Mouse (Mus musculus): ENCODE measurements around the gene Aplp1.

The Aplp1 gene

DNA sequence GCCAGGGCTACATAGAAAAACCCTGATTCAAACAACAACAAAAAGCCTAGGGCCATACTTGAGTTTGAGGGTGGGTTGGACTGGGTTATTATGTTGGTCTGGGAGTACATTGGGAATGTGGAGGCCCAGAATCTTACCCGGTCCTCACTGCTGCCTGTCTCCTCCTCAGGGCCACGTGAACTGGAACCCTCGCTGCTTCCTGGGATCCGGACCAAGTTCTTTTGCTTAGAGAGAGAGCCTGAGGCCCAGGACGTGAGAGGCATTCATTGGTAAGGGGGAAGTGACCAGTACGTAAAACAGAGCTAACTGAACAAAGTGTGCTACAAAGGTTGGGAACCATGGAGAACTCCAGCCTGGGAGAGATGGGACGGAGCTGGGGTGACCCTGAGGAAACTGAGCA lies 4.9 kb upstream of the Aplp1 start:
- no peak for DNase-seq (ENCODE audit: low spot score in 2 of 2)

DNA sequence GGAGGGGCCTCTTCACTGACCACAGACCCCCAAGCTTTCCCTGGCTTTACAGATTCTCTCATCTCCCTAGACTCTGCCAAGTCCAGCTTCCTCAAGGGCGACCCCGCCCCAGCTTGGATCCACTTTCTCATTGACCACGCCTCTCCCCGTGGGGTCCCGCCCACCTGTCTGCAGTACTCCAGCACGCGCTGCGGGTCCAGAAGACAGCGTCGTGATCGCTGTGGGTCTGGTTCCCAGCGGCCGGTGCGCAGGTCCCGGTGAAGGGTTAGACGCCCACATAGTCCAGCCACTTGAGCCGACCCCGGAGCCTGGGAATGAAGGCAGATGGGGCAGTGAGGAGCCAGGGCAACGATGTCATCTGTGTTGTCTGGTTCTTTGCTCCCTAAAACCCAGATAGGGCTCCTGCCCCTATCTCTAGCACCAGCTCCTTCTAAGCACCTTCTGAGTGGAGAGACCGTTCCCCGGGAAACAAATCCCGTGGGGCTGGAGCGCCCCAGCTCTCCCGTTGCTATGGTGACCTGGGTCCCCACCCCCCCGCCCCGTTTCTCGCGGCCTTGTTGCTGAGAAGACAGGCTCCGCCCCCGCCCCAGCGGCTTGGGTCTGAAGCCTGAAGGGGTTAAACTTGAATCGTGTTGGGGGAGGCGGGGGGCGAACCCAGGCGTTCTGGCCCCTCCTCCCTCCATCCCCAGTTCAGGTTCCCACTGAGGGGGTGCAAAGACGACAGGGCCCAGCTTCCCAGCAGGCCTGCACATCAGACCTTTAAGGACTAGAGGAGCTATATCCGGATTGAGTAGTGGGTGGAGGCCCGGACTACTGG lies 973 bp downstream of the Aplp1 start:
- no peak for DNase-seq (ENCODE audit: low spot score in 2 of 2)

DNA sequence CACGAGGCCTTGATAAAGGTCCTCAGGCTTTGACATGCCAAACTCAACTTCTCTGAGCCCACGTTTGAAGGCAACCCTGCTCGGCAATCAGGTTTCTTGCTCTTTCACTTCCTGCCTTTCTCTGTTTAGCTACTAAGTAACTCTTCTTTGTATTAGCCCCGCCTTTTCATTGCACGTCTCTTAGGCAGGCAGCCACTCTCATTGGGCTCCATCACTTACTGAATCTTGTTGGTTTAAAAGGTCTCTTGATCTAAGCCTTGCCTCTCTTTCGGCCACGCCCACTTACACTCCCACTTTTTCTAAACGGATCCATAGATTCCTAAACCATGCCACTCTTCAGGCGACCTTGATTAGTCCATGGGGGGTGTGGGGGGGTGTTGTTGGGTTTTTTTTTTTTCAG lies 1.6 kb downstream of the Aplp1 start:
- DNase-seq (ENCODE audit: low spot score in 2 of 2), result no peak

DNA sequence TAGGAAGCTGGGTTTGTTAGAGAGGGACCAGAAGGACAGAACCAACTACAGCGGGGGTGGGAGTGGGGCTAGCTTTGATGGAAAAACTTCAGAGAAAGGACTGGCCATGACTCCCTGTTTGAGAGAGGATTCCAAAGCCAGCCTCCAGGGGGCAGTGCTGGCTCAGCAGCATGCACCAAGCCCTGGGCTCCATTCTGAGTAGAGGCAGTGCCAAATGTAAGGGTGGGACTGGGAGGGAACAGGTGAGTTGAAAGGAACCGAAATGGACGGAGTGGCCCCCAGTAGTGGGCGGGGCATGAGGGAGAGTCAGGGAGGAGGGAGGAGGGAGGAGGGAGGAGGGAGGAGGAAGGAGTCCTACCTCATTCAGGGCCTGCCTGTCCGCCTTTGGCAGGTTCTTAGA lies 4.6 kb downstream of the Aplp1 start:
- no peak for DNase-seq (ENCODE audit: low spot score in 2 of 2)

DNA sequence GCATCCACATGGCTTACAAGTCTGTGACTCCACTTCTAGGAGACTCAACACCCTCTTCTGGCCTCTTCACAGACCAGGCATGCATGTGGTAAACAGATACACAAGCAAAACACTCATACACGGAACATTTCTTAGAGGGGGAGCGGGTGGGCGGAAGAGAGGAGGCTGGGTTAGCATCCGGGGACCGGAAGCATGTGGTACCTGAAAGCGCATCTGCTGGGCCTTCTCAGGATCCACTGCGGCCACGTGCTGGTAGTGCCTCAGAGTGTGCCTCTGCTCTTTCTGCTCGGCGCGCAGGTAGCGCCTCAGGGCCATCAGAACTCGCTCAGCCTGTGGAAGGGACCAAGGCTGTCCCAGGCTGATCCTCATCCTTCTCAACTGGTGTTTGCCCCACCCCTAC lies 5.6 kb downstream of the Aplp1 start:
- no peak for DNase-seq (ENCODE audit: low spot score in 2 of 2)

DNA sequence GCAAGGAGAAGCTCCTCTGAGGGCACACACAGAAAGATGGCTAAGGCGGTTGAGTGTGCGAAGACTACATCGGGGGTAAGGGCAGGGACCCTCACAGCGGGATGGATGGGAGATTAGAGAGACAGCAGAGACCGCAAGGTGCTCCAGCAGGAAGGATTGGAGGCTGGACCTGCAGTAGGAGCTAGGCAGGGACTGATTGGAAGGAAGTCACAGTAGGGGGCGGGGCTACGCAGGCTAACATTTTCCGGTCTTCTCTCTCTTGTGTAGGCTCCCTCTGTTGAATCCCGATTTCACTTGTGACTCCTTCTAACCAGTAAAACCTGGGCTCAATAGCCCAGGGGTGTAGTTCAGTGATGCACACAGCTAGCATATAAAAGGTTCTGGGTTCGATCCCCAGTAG lies 8.5 kb downstream of the Aplp1 start:
- DNase-seq (ENCODE audit: low spot score in 2 of 2), result no peak

DNA sequence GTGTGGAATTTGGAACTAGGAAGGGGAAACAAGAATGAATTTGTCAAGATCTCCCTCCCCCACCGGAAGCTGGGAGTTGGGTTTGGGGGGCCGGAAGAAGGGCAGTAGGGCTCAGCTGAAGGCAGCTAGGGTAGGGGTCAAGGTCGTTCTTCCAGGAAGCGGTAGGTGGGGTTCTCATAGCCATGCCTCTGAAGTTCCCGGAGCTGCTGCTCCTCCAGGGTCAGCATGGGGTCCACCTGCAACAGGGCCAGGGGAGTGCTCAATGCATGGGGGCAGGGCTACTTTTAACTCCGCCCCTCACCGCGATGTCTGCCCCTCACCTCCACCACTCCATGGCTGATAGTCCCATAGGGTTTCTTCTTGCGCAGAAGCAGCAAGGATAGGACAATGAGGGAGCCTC lies 10.2 kb downstream of the Aplp1 start:
- DNase-seq (ENCODE audit: low spot score in 2 of 2), result no peak

DNA sequence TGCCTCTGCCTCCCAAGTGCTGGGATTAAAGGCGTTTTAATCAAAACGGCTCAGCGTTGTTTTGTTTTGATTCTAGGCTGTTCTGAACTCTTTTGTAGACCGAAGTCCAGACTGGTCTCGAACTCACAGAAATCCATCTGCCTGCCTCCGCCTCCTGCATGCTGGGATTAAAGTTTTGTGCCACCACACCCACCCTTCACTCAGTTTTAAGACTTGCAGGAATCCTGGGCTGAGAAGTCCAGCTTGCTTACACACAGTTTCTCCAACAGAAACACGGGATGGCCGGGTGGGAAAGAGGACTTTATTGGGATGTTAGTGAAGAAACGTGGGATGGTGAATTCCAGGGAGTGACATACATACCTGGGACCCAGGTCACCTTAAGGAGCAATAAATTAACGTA lies 10.6 kb downstream of the Aplp1 start:
- no peak for DNase-seq (ENCODE audit: low spot score in 2 of 2)

DNA sequence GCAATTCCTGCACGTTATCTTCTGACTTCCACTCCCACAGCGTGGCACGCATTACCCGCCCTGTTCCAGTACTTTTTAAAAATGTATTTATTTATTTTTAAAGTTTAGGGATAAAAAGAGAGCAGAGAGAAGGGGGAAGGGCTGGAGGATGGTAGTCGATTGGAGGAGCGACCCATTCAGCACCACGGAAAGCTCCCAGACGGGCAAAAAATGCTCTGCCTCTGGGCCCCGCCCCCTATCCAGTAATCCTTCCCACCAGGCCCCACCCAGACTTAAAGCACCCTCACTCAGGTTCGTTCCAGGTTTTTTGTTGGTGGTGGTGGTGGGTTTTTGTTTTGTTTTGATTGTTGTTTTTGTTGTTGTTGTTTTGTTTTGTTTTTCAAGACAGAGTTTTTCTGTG lies 11.1 kb downstream of the Aplp1 start:
- DNase-seq (ENCODE audit: low spot score in 2 of 2), result no peak

DNA sequence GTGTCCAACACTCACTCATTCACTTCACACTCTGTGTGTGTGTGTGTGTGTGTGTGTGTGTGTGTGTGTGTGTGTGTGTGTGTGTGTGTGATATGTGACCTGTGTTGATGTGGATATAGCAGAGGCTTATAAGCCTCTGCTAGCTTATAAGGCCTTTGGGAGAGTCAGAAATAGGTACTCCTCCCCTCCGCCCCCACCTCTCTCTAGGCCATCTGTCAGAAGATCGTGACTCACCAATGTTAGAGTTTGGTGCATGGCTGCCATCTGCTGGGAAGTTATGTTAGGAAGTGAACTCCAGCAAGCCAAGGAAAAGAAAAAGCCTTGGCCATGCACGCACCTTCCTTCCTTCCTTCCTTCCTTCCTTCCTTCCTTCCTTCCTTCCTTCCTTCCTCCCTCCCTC lies 13.5 kb downstream of the Aplp1 start:
- DNase-seq (ENCODE audit: low spot score in 2 of 2), result peak; percentile 69 to 76

DNA sequence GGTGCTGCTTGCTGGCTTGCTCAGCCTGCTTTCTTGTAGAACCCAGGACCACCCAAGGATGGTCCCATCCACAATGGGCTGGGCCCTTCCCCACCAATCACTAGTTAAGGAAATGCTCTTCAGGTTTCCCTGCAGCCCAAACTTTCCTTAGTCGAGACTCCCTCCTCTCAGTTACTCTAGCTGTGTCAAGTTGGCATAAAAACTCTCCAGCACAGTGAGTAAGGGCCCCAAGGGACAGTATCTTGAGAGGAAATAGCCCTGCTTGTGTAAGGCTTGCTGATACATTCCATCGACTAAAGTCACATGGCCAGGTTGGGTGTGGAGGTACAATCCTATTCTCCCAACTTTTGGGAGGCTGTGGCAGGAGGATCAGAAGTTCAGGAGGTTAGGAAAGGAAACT lies 15.1 kb downstream of the Aplp1 start:
- no peak for DNase-seq (ENCODE audit: low spot score in 2 of 2)

DNA sequence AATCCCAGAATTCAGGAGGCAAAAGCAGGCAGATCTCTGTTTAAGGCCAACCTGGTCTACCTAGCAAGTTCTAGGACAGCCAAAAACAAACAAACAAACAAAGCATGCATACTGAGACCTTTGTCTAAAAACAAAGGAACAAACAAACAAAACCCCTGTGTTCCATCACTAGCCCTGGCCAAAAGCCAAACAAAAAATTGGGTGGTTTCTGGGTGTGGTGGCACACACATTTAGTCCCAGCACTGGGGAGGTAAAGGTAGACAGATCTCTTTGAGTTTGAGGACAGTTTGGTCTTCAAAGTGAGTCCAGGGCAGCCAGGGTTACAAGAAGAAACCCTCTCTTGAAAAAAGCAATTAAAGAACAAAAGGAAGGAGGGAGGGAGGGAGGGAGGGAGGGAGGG lies 16.0 kb downstream of the Aplp1 start:
- DNase-seq (ENCODE audit: low spot score in 2 of 2), result no peak

DNA sequence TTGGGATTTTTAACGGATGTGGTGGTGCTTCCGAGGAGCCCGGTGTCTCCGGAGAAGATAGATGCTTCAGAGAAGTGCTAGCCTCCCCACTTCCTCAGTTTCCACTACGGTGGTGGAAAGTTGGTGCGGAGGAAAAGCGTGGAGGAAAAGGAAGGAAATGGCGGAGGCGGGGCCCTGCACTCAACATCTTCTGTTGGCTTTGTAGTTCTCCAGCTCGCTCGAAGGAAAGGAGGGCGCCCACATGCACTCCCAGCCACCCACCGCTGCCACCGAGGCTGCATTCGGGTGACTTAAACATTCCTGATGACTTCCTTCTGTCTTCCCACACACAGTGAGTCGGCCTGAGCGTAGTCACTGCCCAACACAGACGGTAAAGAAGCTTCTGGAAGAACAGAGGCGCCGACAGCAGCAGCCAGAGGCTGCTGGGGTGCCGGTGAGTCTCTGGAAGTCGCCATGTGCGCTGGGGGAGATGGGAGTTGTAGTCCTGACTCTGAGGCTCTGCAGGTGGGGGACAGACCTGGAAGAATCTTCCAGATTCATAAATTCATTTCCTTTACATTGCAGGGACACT lies 22.2 kb downstream of the Aplp1 start:
- DNase-seq (ENCODE audit: low spot score in 2 of 2), result peak; percentile 63 to 66

DNA sequence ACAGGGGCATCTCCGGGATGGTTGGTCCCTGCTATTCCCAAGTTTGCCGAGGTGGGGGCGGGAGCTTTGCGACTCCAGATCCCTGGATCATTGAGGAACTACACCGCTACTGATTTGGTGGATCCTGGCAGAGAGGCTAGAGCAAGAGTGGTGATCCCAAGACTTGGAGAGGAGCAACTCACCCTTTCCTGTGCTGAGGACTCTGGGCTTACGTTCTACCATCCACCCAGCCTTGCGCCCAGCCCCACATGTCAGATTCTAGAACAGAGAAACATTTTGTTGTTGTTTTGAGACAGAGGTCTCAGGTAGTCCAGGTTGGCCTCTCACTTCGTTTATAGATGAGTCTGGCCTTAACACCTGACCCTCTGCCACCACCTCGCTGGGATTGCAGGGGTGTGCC lies 22.8 kb downstream of the Aplp1 start:
- peak; percentile 27 to 30 for DNase-seq (ENCODE audit: low spot score in 2 of 2)

DNA sequence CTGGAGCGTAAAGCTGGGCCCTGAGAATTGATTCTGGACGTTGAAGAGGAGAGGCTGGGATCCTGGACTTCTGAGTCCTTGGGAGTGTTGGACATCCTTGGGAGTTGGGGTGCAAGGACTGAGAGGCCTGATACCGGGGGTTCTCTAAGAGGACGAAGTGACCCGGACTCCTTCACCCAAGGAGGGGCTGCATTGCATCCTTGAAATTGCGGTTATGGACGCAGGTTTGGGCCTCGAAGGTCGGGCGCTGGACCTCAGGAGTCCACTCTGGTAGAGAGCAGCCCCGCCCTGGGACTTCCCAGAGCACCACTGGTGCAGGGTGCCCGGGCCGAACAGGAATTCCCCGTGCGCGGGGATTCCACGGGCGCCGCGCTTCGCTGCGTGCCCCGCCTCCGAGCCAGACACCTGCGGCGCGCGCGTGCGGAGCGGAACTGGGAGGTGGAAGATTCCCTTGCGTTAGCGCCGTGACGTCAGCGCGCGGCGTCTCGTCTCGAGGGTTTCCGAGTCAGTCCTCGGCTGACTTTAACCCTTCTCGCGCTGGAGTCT lies 23.4 kb downstream of the Aplp1 start:
- peak; percentile 95 to 96 for DNase-seq (ENCODE audit: low spot score in 2 of 2)

DNA sequence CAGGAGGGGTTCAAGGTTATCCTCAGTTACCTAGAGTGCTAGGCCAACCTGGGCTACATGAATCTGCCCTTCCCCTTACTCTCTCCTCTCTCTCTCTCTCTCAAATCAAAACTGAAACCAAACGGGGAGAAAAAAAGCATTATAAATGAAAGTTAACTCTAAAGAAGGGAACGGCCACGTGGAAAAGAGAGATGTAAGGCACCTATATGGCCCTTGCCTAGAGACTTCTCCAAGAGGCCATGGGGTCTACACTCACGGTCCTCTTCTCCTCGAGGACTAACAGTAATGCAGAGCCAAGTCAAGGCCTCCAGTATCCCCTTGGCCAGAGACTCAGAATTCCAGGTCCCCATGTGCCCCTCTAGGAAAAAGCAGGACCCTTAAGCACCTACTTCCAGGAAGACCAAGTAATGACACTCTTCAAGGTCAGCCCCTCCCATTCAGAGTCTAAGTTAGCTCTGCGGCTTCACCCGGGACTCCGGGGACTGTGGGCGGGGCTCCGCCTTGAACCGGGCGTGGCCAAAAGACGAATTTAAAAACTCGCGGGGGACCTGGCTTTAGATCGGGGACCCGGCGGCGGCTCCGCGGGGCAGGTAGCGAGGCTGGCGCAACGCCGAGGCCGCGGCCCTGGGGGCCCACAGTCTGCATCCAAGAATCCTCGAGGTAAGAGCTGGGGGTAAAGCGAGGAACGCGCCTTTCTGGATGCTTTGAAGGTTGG lies 24.0 kb downstream of the Aplp1 start, which contains the start of gene Nfkbid:
TSS of gene Nfkbid (plus strand) at position 558 of the 715 bp plus-strand sequence.
- DNase-seq (ENCODE audit: low spot score in 2 of 2), result peak; percentile 92 to 93

DNA sequence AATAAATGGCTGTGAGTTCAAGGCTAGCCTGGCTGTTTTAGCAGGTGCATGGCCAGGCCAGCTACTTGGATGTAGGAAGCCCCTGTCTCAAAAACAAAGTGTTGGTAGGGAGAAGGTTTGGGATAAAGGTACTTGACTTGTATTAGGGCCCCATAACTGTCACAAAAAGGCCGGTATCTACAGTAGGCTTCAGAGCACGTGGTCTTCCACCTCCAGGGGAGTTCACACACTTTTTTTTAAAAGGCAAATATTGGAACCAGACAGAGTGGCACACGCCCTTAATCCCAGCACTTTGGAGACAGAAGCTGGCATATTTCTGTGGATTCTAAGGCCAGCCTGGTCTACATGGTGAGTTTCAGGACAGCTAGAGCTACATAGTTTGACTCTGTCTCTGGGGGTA lies 24.7 kb downstream of the Aplp1 start:
- DNase-seq (ENCODE audit: low spot score in 2 of 2), result no peak

DNA sequence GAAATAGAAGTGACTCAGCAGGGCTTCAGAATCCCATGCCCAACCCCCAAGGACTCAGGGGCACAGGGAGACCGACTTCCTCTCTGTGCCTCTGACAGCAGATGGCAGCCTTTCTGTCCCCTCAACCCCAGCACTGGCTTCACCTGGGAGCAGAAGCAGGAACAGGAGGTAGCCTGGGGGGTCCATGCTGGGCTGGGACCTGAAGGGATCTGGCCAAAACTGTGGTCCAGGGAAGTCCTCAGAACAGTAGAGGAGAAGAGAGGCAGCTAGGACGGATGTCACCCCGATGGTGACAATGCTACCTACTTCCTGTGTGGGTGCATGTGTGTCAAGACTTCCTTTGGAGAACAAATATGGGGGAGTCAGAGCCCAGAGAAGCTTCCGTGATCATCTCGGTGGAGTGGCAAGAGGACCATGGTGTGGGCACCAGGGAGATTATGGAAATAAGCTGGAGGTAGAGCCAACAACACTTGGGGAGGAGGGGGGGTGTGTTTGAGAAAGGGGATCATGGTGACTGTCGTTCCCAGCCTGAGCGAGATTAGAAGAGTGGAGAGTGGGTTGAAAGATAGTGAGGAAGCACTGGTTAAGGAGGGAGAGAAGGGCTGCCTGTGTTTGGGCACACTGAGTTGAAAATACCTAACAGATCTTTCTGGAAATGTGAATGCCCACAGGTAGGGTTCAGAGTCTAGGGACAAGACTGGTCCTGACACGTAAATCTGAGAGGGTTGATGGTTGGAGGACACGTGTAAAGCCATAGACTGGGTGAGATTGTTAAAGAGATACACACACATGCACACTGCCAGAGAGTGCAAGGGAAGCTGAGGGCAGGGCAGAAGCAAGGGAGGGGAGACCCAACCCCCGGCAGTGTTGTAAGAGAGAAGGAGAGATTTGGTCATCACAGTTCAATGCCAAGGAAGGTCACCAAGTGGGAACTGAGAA lies 25.5 kb downstream of the Aplp1 start, which contains the start of gene Hcst:
TSS of gene Hcst (minus strand) at position 294 of the 939 bp plus-strand sequence.
- peak; percentile 65 to 66 for DNase-seq (ENCODE audit: low spot score in 2 of 2)

DNA sequence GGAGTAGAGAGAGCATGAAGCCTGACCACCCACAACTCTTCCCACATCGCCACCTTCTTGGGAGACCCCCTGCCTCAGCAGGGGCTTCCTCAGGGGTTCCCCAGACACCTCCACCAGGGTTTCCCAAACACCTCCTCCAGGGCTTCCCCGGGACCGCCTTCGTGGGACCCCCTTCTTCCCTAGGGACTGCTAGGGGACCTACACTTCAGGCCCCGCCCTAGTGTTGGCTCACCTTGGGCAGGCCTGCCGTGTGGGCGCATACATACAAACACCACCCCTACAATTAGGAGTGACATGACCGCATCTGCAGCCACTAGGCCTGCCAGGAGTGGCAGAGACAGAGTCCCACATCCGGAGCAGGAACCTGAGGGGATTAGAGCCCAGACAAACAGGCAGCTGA lies 27.5 kb downstream of the Aplp1 start:
- peak; percentile 61 to 72 for DNase-seq (ENCODE audit: low spot score in 2 of 2)

DNA sequence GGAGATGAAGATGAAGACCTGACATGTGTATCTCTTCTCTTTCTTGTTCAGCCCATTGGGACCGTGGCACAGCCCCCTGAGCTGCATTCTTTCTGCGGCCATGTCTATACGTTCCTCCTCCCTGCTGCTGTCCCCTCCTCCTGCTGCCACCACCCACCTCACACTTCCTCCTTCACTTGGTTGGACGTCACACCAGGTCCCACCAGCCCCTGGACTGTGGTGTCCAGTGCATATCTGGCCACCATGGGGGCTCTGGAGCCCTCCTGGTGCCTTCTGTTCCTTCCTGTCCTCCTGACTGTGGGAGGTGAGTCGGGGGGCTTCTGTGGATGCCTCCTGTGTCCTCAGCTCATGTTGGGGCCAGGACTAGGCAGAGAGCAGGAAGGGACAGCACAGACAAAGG lies 31.7 kb downstream of the Aplp1 start, which contains the start of gene Tyrobp:
TSS of gene Tyrobp (plus strand) at position 165 of the 400 bp plus-strand sequence.
- DNase-seq (ENCODE audit: low spot score in 2 of 2), result peak; percentile 69

DNA sequence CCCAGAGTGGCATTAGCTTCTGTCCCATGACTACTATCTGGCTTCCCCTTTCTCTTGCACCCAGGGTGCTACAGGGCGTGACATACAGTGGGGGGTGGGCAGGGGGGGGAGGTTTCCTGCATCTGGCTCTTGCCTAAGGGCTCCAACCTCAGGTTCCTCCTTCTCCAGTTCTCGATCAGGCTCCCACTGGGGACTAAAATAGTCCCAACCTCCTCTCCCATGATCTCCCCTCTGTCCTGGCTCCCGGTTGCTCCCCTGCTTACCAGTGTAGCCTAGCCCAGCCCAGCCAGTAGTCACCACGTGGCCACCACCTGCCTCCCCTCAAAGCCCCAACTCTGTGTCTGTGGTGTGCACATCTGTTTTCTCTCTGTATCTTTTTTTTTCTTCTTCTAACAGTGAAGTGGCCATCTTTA lies 32.6 kb downstream of the Aplp1 start:
- DNase-seq (ENCODE audit: low spot score in 2 of 2), result peak; percentile 61 to 71
